In the genomic region with DNA sequence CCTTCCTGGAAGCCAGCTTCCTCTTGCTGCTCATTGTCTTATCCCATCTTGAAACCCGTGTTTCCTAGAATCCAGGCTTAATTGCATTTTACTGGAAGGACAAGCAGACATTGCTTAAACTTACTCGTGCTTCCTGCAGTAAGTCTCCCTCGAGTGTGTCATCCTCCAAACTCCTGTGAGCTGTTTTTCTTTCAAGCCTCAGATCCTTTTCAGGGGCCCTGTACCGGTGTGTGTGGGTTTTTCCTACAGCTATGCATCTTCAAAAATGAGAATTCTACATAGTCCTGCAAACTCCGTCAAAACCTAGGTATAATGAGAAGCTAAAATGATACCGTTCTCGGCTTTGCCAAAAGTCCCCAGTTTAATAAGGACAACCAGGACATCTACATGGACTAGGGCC, we compare ENCODE assay signal across 18 mouse cellular contexts.
DNase-seq lines count a peak whose midpoint lies in the region; ATAC-seq lines count a peak whose summit lies in the region.
"Had no signal": no experiment of that assay in that cellular context is flagged by ENCODE, and none has a peak within 500 bp of the region (broad histone marks: within the 10 kb centered on the region; RNA-seq: fewer than 3 reads in every experiment).

No protein-coding gene starts in this region.

- H3K9me3 ChIP-seq in heart, embryonic 11.5 days (replicated peaks; ENCODE audit: control insufficient read depth, low read length): no peaks in the 10 kb centered on the region
- no peaks in the 10 kb centered on the region for H3K9me3 ChIP-seq in midbrain, embryonic 11.5 days (ENCODE audit: control insufficient read depth, low read length)
- H3K9me3 ChIP-seq in midbrain, embryonic 16.5 days (replicated peaks; ENCODE audit: control insufficient read depth, low read length, poor library complexity, severe bottlenecking): no peaks in the 10 kb centered on the region
- H3K9me3 ChIP-seq: embryonic facial prominence, embryonic 10.5 days; embryonic facial prominence, embryonic 12.5 days; forebrain, embryonic 13.5 days; forebrain, embryonic 15.5 days had no signal

- H3K36me3 ChIP-seq in heart, embryonic 11.5 days (ENCODE audit: control insufficient read depth, insufficient read depth, low read length): no peaks in the 10 kb centered on the region
- H3K36me3 ChIP-seq in midbrain, embryonic 11.5 days (ENCODE audit: control insufficient read depth, insufficient read depth, low read length): no peaks in the 10 kb centered on the region
- H3K36me3 ChIP-seq in midbrain, embryonic 16.5 days (ENCODE audit: control insufficient read depth, insufficient read depth, low read length): no peaks in the 10 kb centered on the region
- H3K36me3 ChIP-seq: embryonic facial prominence, embryonic 10.5 days; embryonic facial prominence, embryonic 12.5 days; forebrain, embryonic 15.5 days had no signal

- H3K27me3 ChIP-seq in heart, embryonic 11.5 days (ENCODE audit: control insufficient read depth, insufficient read depth, low read length): no peaks in the 10 kb centered on the region; the same call in 1 of the 2 replicates
- no peaks in the 10 kb centered on the region for H3K27me3 ChIP-seq in midbrain, embryonic 11.5 days (ENCODE audit: control insufficient read depth, insufficient read depth, low read length)
- H3K27me3 ChIP-seq in midbrain, embryonic 16.5 days (ENCODE audit: control insufficient read depth, insufficient read depth, low read depth, low read length): no peaks in the 10 kb centered on the region
- H3K27me3 ChIP-seq: embryonic facial prominence, embryonic 12.5 days; forebrain, embryonic 13.5 days; forebrain, embryonic 15.5 days had no signal

- 74% methylated on average over 7 of the region's 7 CpGs for WGBS in heart, embryonic 11.5 days (ENCODE audit: insufficient replicate concordance)
- 86% methylated on average over 7 of the region's 7 CpGs for WGBS in midbrain, embryonic 11.5 days
- 84% methylated on average over 7 of the region's 7 CpGs for WGBS in midbrain, embryonic 16.5 days

- H3K4me2 ChIP-seq in heart, embryonic 11.5 days: no peak overlapping the region
- no peak overlapping the region for H3K4me2 ChIP-seq in midbrain, embryonic 11.5 days
- H3K4me2 ChIP-seq in midbrain, embryonic 16.5 days (ENCODE audit: low read length): no peak overlapping the region
- H3K4me2 ChIP-seq: embryonic facial prominence, embryonic 12.5 days; forebrain, embryonic 13.5 days; forebrain, embryonic 15.5 days had no signal

- H3K4me3 ChIP-seq in heart, embryonic 11.5 days (ENCODE audit: low read depth, low read length): no peak overlapping the region
- H3K4me3 ChIP-seq in midbrain, embryonic 11.5 days (ENCODE audit: low read depth, low read length): no peak overlapping the region
- H3K4me3 ChIP-seq in midbrain, embryonic 16.5 days (ENCODE audit: low read depth, low read length): no peak overlapping the region
- H3K4me3 ChIP-seq: embryonic facial prominence, embryonic 10.5 days; embryonic facial prominence, embryonic 12.5 days; forebrain, embryonic 13.5 days; forebrain, embryonic 15.5 days had no signal

- no peak overlapping the region for H3K27ac ChIP-seq in heart, embryonic 11.5 days (ENCODE audit: low read depth, low read length)
- no peak overlapping the region for H3K27ac ChIP-seq in midbrain, embryonic 11.5 days (ENCODE audit: low read depth, low read length)
- no peak overlapping the region for H3K27ac ChIP-seq in midbrain, embryonic 16.5 days (ENCODE audit: low read length)
- H3K27ac ChIP-seq: embryonic facial prominence, embryonic 10.5 days; embryonic facial prominence, embryonic 12.5 days; forebrain, embryonic 13.5 days; forebrain, embryonic 15.5 days had no signal

- ATAC-seq in heart, embryonic 11.5 days (replicated peaks; ENCODE audit: insufficient number of reproducible peaks, low FRiP score, low TSS enrichment): no peak
- ATAC-seq in midbrain, embryonic 11.5 days (ENCODE audit: low FRiP score): no peak
- no peak for ATAC-seq in midbrain, embryonic 16.5 days
- ATAC-seq: forebrain, embryonic 13.5 days; forebrain, embryonic 15.5 days; forebrain, postnatal 0 days had no signal

- no peak overlapping the region for H3K9ac ChIP-seq in heart, embryonic 11.5 days (ENCODE audit: low read depth, low read length)
- no peak overlapping the region for H3K9ac ChIP-seq in midbrain, embryonic 11.5 days (ENCODE audit: low read length)
- no peak overlapping the region for H3K9ac ChIP-seq in midbrain, embryonic 16.5 days (ENCODE audit: low read depth, low read length)
- H3K9ac ChIP-seq: embryonic facial prominence, embryonic 12.5 days; forebrain, embryonic 13.5 days; forebrain, embryonic 15.5 days; forebrain, postnatal 0 days had no signal

- H3K4me1 ChIP-seq in heart, embryonic 11.5 days (ENCODE audit: control insufficient read depth, insufficient read depth, low read length): no peaks in the 10 kb centered on the region
- H3K4me1 ChIP-seq in midbrain, embryonic 11.5 days (ENCODE audit: control insufficient read depth, insufficient read depth, low read length): no peaks in the 10 kb centered on the region
- H3K4me1 ChIP-seq in midbrain, embryonic 16.5 days (ENCODE audit: control insufficient read depth, insufficient read depth, low read length): no peaks in the 10 kb centered on the region
- H3K4me1 ChIP-seq: embryonic facial prominence, embryonic 10.5 days; embryonic facial prominence, embryonic 12.5 days; forebrain, embryonic 15.5 days had no signal

- peak; percentile 33 for DNase-seq in heart, adult 11 months
- peak; percentile 78 for DNase-seq in midbrain, embryonic 11.5 days (ENCODE audit: low spot score, missing footprints)
- no peak for DNase-seq in kidney, adult 8-10 months
- DNase-seq: adrenal gland, adult 2 months; adrenal gland, postnatal 10 days; adrenal gland, postnatal 25 days; cerebellum, adult 11-12 months; cerebellum, adult 2 months; cerebellum, adult 9-10 months; cerebellum, postnatal 10 days; cerebellum, postnatal 25 days; forebrain, postnatal 0 days had no signal

Comparison
In these comparisons a context has a peak if more than half of its experiments do, and no peak if none do; other contexts are left out.
1. DNase-seq: peak in heart, adult 11 months (single experiment) and midbrain, embryonic 11.5 days (single experiment); none in kidney, adult 8-10 months (0 of 2).